Mouse (Mus musculus): ENCODE measurements around the gene Pthlh. TPM values are rescaled to one million over a fixed set of nuclear protein-coding genes. Genes with fewer than 3 reads are reported as not detected.

The Pthlh gene
- polyA plus RNA-seq, 1 experiment from 2014 or later, result 3.9 TPM

GRCm38 (mm10) chr6:147219099-147219498 lies 44.9 kb downstream of the Pthlh start:
- Histone ChIP-seq H3K9ac (ENCODE audit: low read depth, low read length) (no peak overlapping the region), H3K27me3 (replicated peaks; ENCODE audit: control insufficient read depth, insufficient read depth, low read length) (no peaks in the 10 kb centered on the region), H3K4me3 (ENCODE audit: low read length) (no peak overlapping the region), H3K9me3 (ENCODE audit: control insufficient read depth, low read length) (no peaks in the 10 kb centered on the region), H3K36me3 (ENCODE audit: control insufficient read depth, insufficient read depth, low read length) (no peaks in the 10 kb centered on the region), H3K4me1 (ENCODE audit: control insufficient read depth, insufficient read depth, low read depth, low read length) (no peaks in the 10 kb centered on the region), H3K27ac (ENCODE audit: low read depth, low read length) (no peak overlapping the region), H3K4me2 (ENCODE audit: low read length) (no peak overlapping the region)
- ATAC-seq, result no peak
- 86% methylated on average over 5 of the region's 5 CpGs for WGBS

GRCm38 (mm10) chr6:147216156-147216555 lies 47.8 kb downstream of the Pthlh start:
- H3K4me2 ChIP-seq (ENCODE audit: low read length), result no peak overlapping the region
- H3K4me3 ChIP-seq (ENCODE audit: low read length), result no peak overlapping the region
- H3K9me3 ChIP-seq (ENCODE audit: control insufficient read depth, low read length), result no peaks in the 10 kb centered on the region
- 86% methylated on average over 1 of the region's 1 CpGs for WGBS
- H3K9ac ChIP-seq (ENCODE audit: low read depth, low read length), result no peak overlapping the region
- no peaks in the 10 kb centered on the region for H3K36me3 ChIP-seq (ENCODE audit: control insufficient read depth, insufficient read depth, low read length)
- H3K27ac ChIP-seq (ENCODE audit: low read depth, low read length), result no peak overlapping the region
- ATAC-seq, result no peak
- H3K4me1 ChIP-seq (ENCODE audit: control insufficient read depth, insufficient read depth, low read depth, low read length), result no peaks in the 10 kb centered on the region
- H3K27me3 ChIP-seq (replicated peaks; ENCODE audit: control insufficient read depth, insufficient read depth, low read length), result no peaks in the 10 kb centered on the region

- 69% methylated on average over 5 of the region's 5 CpGs for WGBS
- no peak overlapping the region for H3K4me2 ChIP-seq (ENCODE audit: low read length)
- H3K4me3 ChIP-seq (ENCODE audit: low read length), result no peak overlapping the region
- ATAC-seq, result no peak
- no peaks in the 10 kb centered on the region for H3K4me1 ChIP-seq (ENCODE audit: control insufficient read depth, insufficient read depth, low read depth, low read length)
- H3K9me3 ChIP-seq (ENCODE audit: control insufficient read depth, low read length), result peaks cover 2% of the 10 kb centered on the region; the same call in 1 of the 2 replicates
- no peak overlapping the region for H3K9ac ChIP-seq (ENCODE audit: low read depth, low read length)
- H3K36me3 ChIP-seq (ENCODE audit: control insufficient read depth, insufficient read depth, low read length), result no peaks in the 10 kb centered on the region
- no peaks in the 10 kb centered on the region for H3K27me3 ChIP-seq (replicated peaks; ENCODE audit: control insufficient read depth, insufficient read depth, low read length)
- H3K27ac ChIP-seq (ENCODE audit: low read depth, low read length), result no peak overlapping the region
Measured at GRCm38 (mm10) chr6:147207821-147208330, 56.1 kb downstream of the Pthlh start.

Other genes with a start within 250 kb of the Pthlh start
- 0.54 and 0.82 TPM in 2 replicates for gene Rep15, start 231.6 kb downstream of the Pthlh start, polyA plus RNA-seq (2015; fragmentation: Nextera tagmentation; extraction: Ambion mirVana)
- gene Mrps35, start 221.4 kb downstream of the Pthlh start, polyA plus RNA-seq (2015; fragmentation: Nextera tagmentation; extraction: Ambion mirVana), result 76.1 and 81.6 TPM in 2 replicates
- gene Mansc4, start 177.2 kb downstream of the Pthlh start, polyA plus RNA-seq (2015; fragmentation: Nextera tagmentation; extraction: Ambion mirVana), result 0.65 and 0.81 TPM in 2 replicates
- 6.3 and 8.2 TPM in 2 replicates for gene Klhl42, start 172.8 kb downstream of the Pthlh start, polyA plus RNA-seq (2015; fragmentation: Nextera tagmentation; extraction: Ambion mirVana)
- 46.0 and 49.2 TPM in 2 replicates for gene Ccdc91, start 211.6 kb upstream of the Pthlh start, polyA plus RNA-seq (2015; fragmentation: Nextera tagmentation; extraction: Ambion mirVana)

Measured in hindbrain, embryonic 16.5 days (tissue).